Mouse (Mus musculus): ENCODE measurements around the gene Nppb. TPM values are rescaled to one million over a fixed set of nuclear protein-coding genes. Genes with fewer than 3 reads are reported as not detected.

Gene Nppb
- total and polyA plus RNA-seq, 3 experiments = not detected

- no peaks in the 10 kb centered on the region for H3K27me3 ChIP-seq (replicated peaks)
- dilution Hi-C loops (cut with MboI; ENCODE audit: extremely low pct_ligation_motif_present, extremely low pct_unique_long_range_greater_than_20kb, low sequenced_read_pairs) (no loop called here), in situ Hi-C loops (cut with MboI; ENCODE audit: low pct_ligation_motif_present, low pct_unique_long_range_greater_than_20kb, low sequenced_read_pairs) (no loop called here)
- H3K9me3 ChIP-seq (replicated peaks; ENCODE audit: low read length) = no peaks in the 10 kb centered on the region
- no peak overlapping the region for H3K27ac ChIP-seq (ENCODE audit: insufficient read depth, low read depth)
- H3K79me2 ChIP-seq (replicated peaks; ENCODE audit: control insufficient read depth, extremely low read depth, insufficient read depth, poor library complexity, severe bottlenecking) = no peaks in the 10 kb centered on the region
- no peak overlapping the region for H3K4me2 ChIP-seq (ENCODE audit: insufficient read depth, low read depth, poor library complexity, severe bottlenecking)
- H3K4me1 ChIP-seq (ENCODE audit: control insufficient read depth in 1 of 2, insufficient read depth in 2 of 2) = no peaks in the 10 kb centered on the region
- no peak overlapping the region for H3K4me3 ChIP-seq (replicated peaks in 1 of 3; ENCODE audit: low read depth in 2 of 3, low read length in 2 of 3, poor library complexity in 1 of 3)
- H3K36me3 ChIP-seq (replicated peaks in 1 of 2; ENCODE audit: control insufficient read depth in 1 of 2, insufficient read depth in 1 of 2, low read length in 1 of 2) = peaks cover 88 to 94% of the 10 kb centered on the region in 2 experiments
- no peak for DNase-seq (ENCODE audit: extremely low read depth)
- no peak for TF ChIP-seq MAX (IDR thresholded peaks at IDR 0.05; ENCODE audit: low read length)
- no peak for TF ChIP-seq HCFC1 (IDR thresholded peaks at IDR 0.05; ENCODE audit: low read depth, low read length)
- TF ChIP-seq ETS1 (conservative IDR thresholded peaks at IDR 0.05; ENCODE audit: low read depth, low read length) = no peak
- TF ChIP-seq JUND (conservative IDR thresholded peaks at IDR 0.05; ENCODE audit: low read depth, low read length) = no peak
- TF ChIP-seq IRF4 (IDR thresholded peaks at IDR 0.05; ENCODE audit: low read depth, low read length) = no peak
- TF ChIP-seq SIN3A (IDR thresholded peaks at IDR 0.05; ENCODE audit: low read length) = no peak
- TF ChIP-seq TBP (conservative IDR thresholded peaks at IDR 0.05; ENCODE audit: low read depth, low read length) = no peak
- H3K9ac ChIP-seq (ENCODE audit: insufficient read depth, low read depth) = no peak overlapping the region
These were observed 31.4 kb downstream of the Nppb start for GRCm38 (mm10) chr4:148016981-148017380.

DNA sequence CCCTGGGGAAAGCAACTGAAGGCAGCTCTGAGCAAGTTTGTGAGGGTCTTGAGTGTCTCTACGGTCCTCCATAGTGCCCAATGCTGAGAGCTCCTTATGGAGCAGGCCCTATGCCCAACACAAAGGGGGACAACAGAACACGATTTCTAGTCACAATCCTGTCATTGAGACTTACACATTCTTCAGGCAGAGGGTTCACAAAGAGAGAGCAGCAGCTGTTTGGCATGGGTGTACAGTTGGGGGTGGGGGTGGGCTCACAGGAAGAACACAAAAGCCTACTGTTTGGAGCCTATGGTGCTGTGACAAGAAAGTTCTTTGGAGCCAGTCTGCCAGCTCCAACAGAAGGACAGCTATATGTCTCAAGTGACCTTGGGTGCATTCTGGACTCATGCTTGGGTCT lies 32.8 kb downstream of the Nppb start:
- dilution Hi-C loops (cut with MboI; ENCODE audit: extremely low pct_ligation_motif_present, extremely low pct_unique_long_range_greater_than_20kb, low sequenced_read_pairs) (no loop called here), in situ Hi-C loops (cut with MboI; ENCODE audit: low pct_ligation_motif_present, low pct_unique_long_range_greater_than_20kb, low sequenced_read_pairs) (no loop called here)

DNA sequence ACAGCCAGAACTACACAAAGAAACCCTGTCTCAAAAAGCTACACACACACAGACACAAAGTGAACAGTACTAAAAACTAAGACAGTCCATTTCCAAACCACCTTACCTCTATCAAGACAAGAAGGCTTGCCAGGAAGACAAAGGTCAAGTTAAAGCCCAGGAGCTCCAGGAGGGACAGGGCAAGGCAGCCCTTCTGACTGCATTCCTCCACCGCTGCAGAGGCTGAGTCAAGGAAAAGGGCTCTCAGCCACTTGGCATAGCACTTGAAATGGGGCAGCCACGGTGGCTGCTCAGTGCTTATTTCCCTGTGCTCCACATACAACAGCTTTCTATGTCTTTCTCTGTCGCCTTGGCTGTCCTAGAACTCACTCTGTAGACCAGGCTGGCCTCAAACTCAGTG lies 38.4 kb downstream of the Nppb start:
- dilution Hi-C loops (cut with MboI; ENCODE audit: extremely low pct_ligation_motif_present, extremely low pct_unique_long_range_greater_than_20kb, low sequenced_read_pairs) = no loop called here
- H3K27ac ChIP-seq (ENCODE audit: insufficient read depth, low read depth) = no peak overlapping the region

More for the DNA sequence above, 32.8 kb downstream of the Nppb start:
- no peak overlapping the region for H3K4me2 ChIP-seq (ENCODE audit: insufficient read depth, low read depth, poor library complexity, severe bottlenecking)
- H3K4me3 ChIP-seq (replicated peaks in 1 of 3; ENCODE audit: low read depth in 2 of 3, low read length in 2 of 3, poor library complexity in 1 of 3) = no peak overlapping the region
- peaks cover 83 to 94% of the 10 kb centered on the region in 2 experiments for H3K36me3 ChIP-seq (replicated peaks in 1 of 2; ENCODE audit: control insufficient read depth in 1 of 2, insufficient read depth in 1 of 2, low read length in 1 of 2)
- DNase-seq (ENCODE audit: extremely low read depth) = no peak
- no peaks in the 10 kb centered on the region for H3K9me3 ChIP-seq (replicated peaks; ENCODE audit: low read length)
- no peaks in the 10 kb centered on the region for H3K79me2 ChIP-seq (replicated peaks; ENCODE audit: control insufficient read depth, extremely low read depth, insufficient read depth, poor library complexity, severe bottlenecking)
- H3K27ac ChIP-seq (ENCODE audit: insufficient read depth, low read depth) = no peak overlapping the region
- H3K9ac ChIP-seq (ENCODE audit: insufficient read depth, low read depth) = no peak overlapping the region
- TF ChIP-seq HCFC1 (IDR thresholded peaks at IDR 0.05; ENCODE audit: low read depth, low read length) (no peak), CHD2 (IDR thresholded peaks at IDR 0.05; ENCODE audit: low read length) (no peak), TBP (conservative IDR thresholded peaks at IDR 0.05; ENCODE audit: low read depth, low read length) (no peak), SMC3 (IDR thresholded peaks at IDR 0.05; ENCODE audit: low read depth, low read length) (no peak), MAFK (IDR thresholded peaks at IDR 0.05; ENCODE audit: insufficient replicate concordance, low read length) (no peak), MXI1 (IDR thresholded peaks at IDR 0.05; ENCODE audit: low read depth, low read length) (no peak), POLR2A (IDR thresholded peaks at IDR 0.05; ENCODE audit: low read depth, low read length) (no peak), MYC (IDR thresholded peaks at IDR 0.05; ENCODE audit: low read depth, low read length) (no peak), ELF1 (IDR thresholded peaks at IDR 0.05; ENCODE audit: low read depth, low read length) (no peak), NELFE (IDR thresholded peaks at IDR 0.05; ENCODE audit: low read depth, low read length) (no peak), KAT2A (IDR thresholded peaks at IDR 0.05; ENCODE audit: insufficient replicate concordance, low read length) (no peak), TCF12 (IDR thresholded peaks at IDR 0.05; ENCODE audit: low read depth, low read length) (no peak)
- no peaks in the 10 kb centered on the region for H3K4me1 ChIP-seq (ENCODE audit: control insufficient read depth in 1 of 2, insufficient read depth in 2 of 2)
- H3K27me3 ChIP-seq (replicated peaks) = no peaks in the 10 kb centered on the region

More for the DNA sequence above, 38.4 kb downstream of the Nppb start:
- no peak for TF ChIP-seq JUN (IDR thresholded peaks at IDR 0.05; ENCODE audit: insufficient read depth, low read depth, low read length)
- no peak for TF ChIP-seq POLR2A (IDR thresholded peaks at IDR 0.05; ENCODE audit: low read depth, low read length)
- no peak for TF ChIP-seq SMC3 (IDR thresholded peaks at IDR 0.05; ENCODE audit: low read depth, low read length)
- no peak for TF ChIP-seq PAX5 (IDR thresholded peaks at IDR 0.05; ENCODE audit: low read length)
- TF ChIP-seq MAFK (IDR thresholded peaks at IDR 0.05; ENCODE audit: insufficient replicate concordance, low read length) = no peak
- no peak for TF ChIP-seq JUND (conservative IDR thresholded peaks at IDR 0.05; ENCODE audit: low read depth, low read length)
- no peak for TF ChIP-seq ZMIZ1 (IDR thresholded peaks at IDR 0.05; ENCODE audit: low read depth, low read length)
- TF ChIP-seq MAZ (IDR thresholded peaks at IDR 0.05; ENCODE audit: low read depth, low read length) = no peak
- peaks cover 3 to 5% of the 10 kb centered on the region in 2 experiments; a peak in 1 of 4 replicates for H3K4me1 ChIP-seq (ENCODE audit: control insufficient read depth in 1 of 2, insufficient read depth in 2 of 2)
- H3K79me2 ChIP-seq (replicated peaks; ENCODE audit: control insufficient read depth, extremely low read depth, insufficient read depth, poor library complexity, severe bottlenecking) = no peaks in the 10 kb centered on the region; the same call in 1 of the 2 replicates
- H3K4me3 ChIP-seq (replicated peaks in 1 of 3; ENCODE audit: low read depth in 2 of 3, low read length in 2 of 3, poor library complexity in 1 of 3) = no peak overlapping the region
- no peaks in the 10 kb centered on the region for H3K9me3 ChIP-seq (replicated peaks; ENCODE audit: low read length)
- no peak overlapping the region for H3K4me2 ChIP-seq (ENCODE audit: insufficient read depth, low read depth, poor library complexity, severe bottlenecking)
- H3K9ac ChIP-seq (ENCODE audit: insufficient read depth, low read depth) = no peak overlapping the region
- no peaks in the 10 kb centered on the region for H3K27me3 ChIP-seq (replicated peaks)
- DNase-seq (ENCODE audit: extremely low read depth) = no peak
- in situ Hi-C loops (cut with MboI; ENCODE audit: low pct_ligation_motif_present, low pct_unique_long_range_greater_than_20kb, low sequenced_read_pairs) = no loop called here
- H3K36me3 ChIP-seq (replicated peaks in 1 of 2; ENCODE audit: control insufficient read depth in 1 of 2, insufficient read depth in 1 of 2, low read length in 1 of 2) = peaks cover 71 to 90% of the 10 kb centered on the region in 2 experiments
